Comparison of ENCODE assay signal across 9 mouse cellular contexts in the genomic region with DNA sequence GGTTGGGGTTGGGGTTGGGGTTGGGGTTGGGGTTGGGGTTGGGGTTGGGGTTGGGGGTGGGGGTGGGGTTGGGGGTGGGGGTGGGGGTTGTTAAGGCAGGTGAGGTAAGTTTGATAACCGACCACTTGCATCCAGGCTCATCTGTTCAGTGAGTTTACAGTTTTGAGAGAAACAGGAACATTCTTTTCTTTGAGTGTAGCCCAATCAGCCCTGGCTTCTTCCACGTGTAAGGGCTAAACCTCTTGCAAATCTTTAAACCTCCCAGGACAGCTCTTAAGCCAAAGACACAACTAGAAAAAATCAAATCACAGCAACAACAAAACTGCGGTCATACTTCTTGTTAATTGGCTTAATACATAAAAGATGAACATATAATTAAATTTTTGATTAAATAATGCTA.
DNase-seq lines count a peak whose midpoint lies in the region; ATAC-seq and TF ChIP-seq lines count a peak whose summit lies in the region.
"Had no signal": no experiment of that assay in that cellular context is flagged by ENCODE, and none has a peak within 500 bp of the region (broad histone marks: within the 10 kb centered on the region; RNA-seq: fewer than 3 reads in every experiment).

No protein-coding gene starts in this region.

- no peaks in the 10 kb centered on the region for H3K9me3 ChIP-seq in intestine, embryonic 14.5 days (ENCODE audit: control insufficient read depth, low read length)
- 0 out of 2 replicates have a peak, but pooled peaks cover 3% of the 10 kb centered on the region for H3K9me3 ChIP-seq in intestine, embryonic 16.5 days (ENCODE audit: control insufficient read depth, low read length)
- H3K9me3 ChIP-seq in embryonic facial prominence, embryonic 10.5 days = no peaks in the 10 kb centered on the region
- 0 out of 2 replicates have a peak, but pooled peaks cover 3% of the 10 kb centered on the region for H3K9me3 ChIP-seq in embryonic facial prominence, embryonic 13.5 days
- no peaks in the 10 kb centered on the region for H3K9me3 ChIP-seq in limb, embryonic 13.5 days
- H3K9me3 ChIP-seq: embryonic facial prominence, embryonic 15.5 days; G1E had no signal

- TF ChIP-seq POLR2A in cerebellum, adult 2 months (IDR thresholded peaks at IDR 0.05; ENCODE audit: borderline replicate concordance, insufficient read depth, low read length) = no peak

- no peak for DNase-seq in intestine, embryonic 14.5 days (ENCODE audit: low spot score)
- no peak for DNase-seq in embryonic facial prominence, embryonic 10.5 days (ENCODE audit: low spot score)
- no peak for DNase-seq in cerebellum, adult 2 months

- no peak for TF ChIP-seq CTCF in cerebellum, adult 2 months (IDR thresholded peaks at IDR 0.05; ENCODE audit: borderline replicate concordance, insufficient read depth, low read depth, low read length)

- H3K4me3 ChIP-seq in intestine, embryonic 14.5 days (ENCODE audit: low read depth, low read length) = no peak overlapping the region
- no peak overlapping the region for H3K4me3 ChIP-seq in intestine, embryonic 16.5 days (ENCODE audit: low read length)
- peak overlapping the region; percentile 47 for H3K4me3 ChIP-seq in embryonic facial prominence, embryonic 10.5 days
- no peak overlapping the region for H3K4me3 ChIP-seq in embryonic facial prominence, embryonic 13.5 days
- H3K4me3 ChIP-seq in limb, embryonic 13.5 days = no peak overlapping the region
- no peak overlapping the region for H3K4me3 ChIP-seq in cerebellum, adult 2 months (replicated peaks; ENCODE audit: insufficient read depth, low read depth, low read length)

- H3K36me3 ChIP-seq in intestine, embryonic 14.5 days (ENCODE audit: control insufficient read depth, insufficient read depth, low read length) = no peaks in the 10 kb centered on the region
- no peaks in the 10 kb centered on the region for H3K36me3 ChIP-seq in intestine, embryonic 16.5 days (ENCODE audit: control insufficient read depth, insufficient read depth, low read length)
- H3K36me3 ChIP-seq in embryonic facial prominence, embryonic 10.5 days (replicated peaks) = no peaks in the 10 kb centered on the region
- no peaks in the 10 kb centered on the region for H3K36me3 ChIP-seq in embryonic facial prominence, embryonic 13.5 days
- H3K36me3 ChIP-seq in limb, embryonic 13.5 days = no peaks in the 10 kb centered on the region
- H3K36me3 ChIP-seq: embryonic facial prominence, embryonic 15.5 days; G1E had no signal

- peaks cover 5% of the 10 kb centered on the region; the same call in 1 of the 2 replicates for H3K4me1 ChIP-seq in intestine, embryonic 14.5 days (replicated peaks; ENCODE audit: control insufficient read depth, insufficient read depth, low read length)
- H3K4me1 ChIP-seq in intestine, embryonic 16.5 days (ENCODE audit: control insufficient read depth, insufficient read depth, low read length) = 0 out of 2 replicates have a peak, but pooled peaks cover 4% of the 10 kb centered on the region
- H3K4me1 ChIP-seq in embryonic facial prominence, embryonic 10.5 days = peaks cover 35% of the 10 kb centered on the region
- H3K4me1 ChIP-seq in embryonic facial prominence, embryonic 13.5 days = peaks cover 18% of the 10 kb centered on the region
- H3K4me1 ChIP-seq in limb, embryonic 13.5 days = peaks cover 27% of the 10 kb centered on the region
- H3K4me1 ChIP-seq in cerebellum, adult 2 months (ENCODE audit: control insufficient read depth, insufficient read depth, low read length) = no peaks in the 10 kb centered on the region

- WGBS in intestine, embryonic 14.5 days = 34% methylated on average over 3 of the region's 3 CpGs
- WGBS in intestine, embryonic 16.5 days = 48% methylated on average over 3 of the region's 3 CpGs
- 32% methylated on average over 3 of the region's 3 CpGs for WGBS in embryonic facial prominence, embryonic 10.5 days
- WGBS in embryonic facial prominence, embryonic 13.5 days = 28% methylated on average over 3 of the region's 3 CpGs
- 24% methylated on average over 3 of the region's 3 CpGs for WGBS in limb, embryonic 13.5 days
- WGBS in cerebellum, adult 2 months = 58% methylated on average over 3 of the region's 3 CpGs

- no peaks in the 10 kb centered on the region for H3K27me3 ChIP-seq in intestine, embryonic 14.5 days (replicated peaks; ENCODE audit: control insufficient read depth, insufficient read depth, low read length)
- H3K27me3 ChIP-seq in intestine, embryonic 16.5 days (replicated peaks; ENCODE audit: control insufficient read depth, insufficient read depth, low read length) = no peaks in the 10 kb centered on the region
- H3K27me3 ChIP-seq in embryonic facial prominence, embryonic 10.5 days (replicated peaks; ENCODE audit: low read depth, poor library complexity, severe bottlenecking) = peaks cover 7% of the 10 kb centered on the region; the same call in 1 of the 2 replicates
- H3K27me3 ChIP-seq in embryonic facial prominence, embryonic 13.5 days = no peaks in the 10 kb centered on the region
- no peaks in the 10 kb centered on the region for H3K27me3 ChIP-seq in limb, embryonic 13.5 days
- no peaks in the 10 kb centered on the region for H3K27me3 ChIP-seq in cerebellum, adult 2 months (ENCODE audit: control insufficient read depth, insufficient read depth, low read length)
- H3K27me3 ChIP-seq: embryonic facial prominence, embryonic 15.5 days had no signal

- no peak overlapping the region for H3K27ac ChIP-seq in intestine, embryonic 14.5 days (ENCODE audit: low read depth)
- no peak overlapping the region for H3K27ac ChIP-seq in intestine, embryonic 16.5 days (ENCODE audit: low read length)
- H3K27ac ChIP-seq in embryonic facial prominence, embryonic 10.5 days (replicated peaks) = peak overlapping the region; percentile 83
- H3K27ac ChIP-seq in embryonic facial prominence, embryonic 13.5 days = no peak overlapping the region
- no peak overlapping the region for H3K27ac ChIP-seq in limb, embryonic 13.5 days
- H3K27ac ChIP-seq in cerebellum, adult 2 months (ENCODE audit: insufficient read depth, low read length) = no peak overlapping the region

- no peak overlapping the region for H3K4me2 ChIP-seq in intestine, embryonic 14.5 days (ENCODE audit: low read length)
- no peak overlapping the region for H3K4me2 ChIP-seq in intestine, embryonic 16.5 days (ENCODE audit: low read depth, low read length)
- peak overlapping the region; percentile 52 for H3K4me2 ChIP-seq in embryonic facial prominence, embryonic 13.5 days
- peak overlapping the region; percentile 58 for H3K4me2 ChIP-seq in limb, embryonic 13.5 days (replicated peaks)

- ATAC-seq in intestine, embryonic 14.5 days (replicated peaks; ENCODE audit: low FRiP score, low TSS enrichment, low read depth) = 0 out of 2 replicates have a peak, but pooled peaks have one; percentile 32
- ATAC-seq in intestine, embryonic 16.5 days = no peak
- no peak for ATAC-seq in embryonic facial prominence, embryonic 13.5 days (ENCODE audit: insufficient number of reproducible peaks, insufficient read depth, low FRiP score, low TSS enrichment, low read depth)
- ATAC-seq in limb, embryonic 13.5 days (ENCODE audit: low FRiP score, low read depth) = no peak
- ATAC-seq in CD4-positive, CD25-positive, alpha-beta regulatory T cell, adult 4 months = no peak

- no peak overlapping the region for H3K9ac ChIP-seq in intestine, embryonic 14.5 days (ENCODE audit: low read length)
- H3K9ac ChIP-seq in intestine, embryonic 16.5 days (ENCODE audit: low read depth, low read length) = no peak overlapping the region
- no peak overlapping the region for H3K9ac ChIP-seq in embryonic facial prominence, embryonic 13.5 days
- H3K9ac ChIP-seq in limb, embryonic 13.5 days = no peak overlapping the region
- H3K9ac ChIP-seq: embryonic facial prominence, embryonic 15.5 days had no signal

Comparison
In these comparisons a context has a peak if more than half of its experiments do, and no peak if none do; other contexts are left out.
1. H3K4me2 ChIP-seq: peak in embryonic facial prominence, embryonic 13.5 days (single experiment) and limb, embryonic 13.5 days (single experiment); none in intestine, embryonic 14.5 days (single experiment) and intestine, embryonic 16.5 days (single experiment).